Mouse (Mus musculus) midbrain, embryonic 10.5 days (tissue): Measurements from ENCODE around the gene Nedd9. TPM values are rescaled to one million over a fixed set of nuclear protein-coding genes. Genes with fewer than 3 reads are reported as not detected.

Experiments used
- DNase-seq: peaks from one replicate; pipeline ENCODE4 v3.0.0-alpha.2; 2017; ENCODE audit warnings: low spot score
- H3K27ac ChIP-seq: fragments of 300-500 bp; sonication (generic); replicated peaks from 2 replicates; pipeline ENCODE4 v1.5.1; 2016; ENCODE audit warnings: mild to moderate bottlenecking
- H3K27me3 ChIP-seq: fragments of 300-500 bp; sonication (generic); 2 replicates; pipeline ENCODE4 v1.6.1; 2016; ENCODE audit warnings: low read depth, mild to moderate bottlenecking; ENCODE audit not compliant: poor library complexity, severe bottlenecking
- H3K36me3 ChIP-seq: fragments of 300-500 bp; sonication (generic); 2 replicates; pipeline ENCODE4 v1.6.1; 2016; ENCODE audit warnings: mild to moderate bottlenecking, moderate library complexity
- H3K4me1 ChIP-seq: fragments of 300-500 bp; sonication (generic); 2 replicates; pipeline ENCODE4 v1.6.1; 2016
- H3K4me3 ChIP-seq: fragments of 300-500 bp; sonication (generic); 2 replicates; pipeline ENCODE4 v1.5.1; 2016; ENCODE audit warnings: mild to moderate bottlenecking, moderate library complexity
- H3K9me3 ChIP-seq: fragments of 300-500 bp; sonication (generic); replicated peaks from 2 replicates; pipeline ENCODE4 v1.6.1; 2016; ENCODE audit warnings: mild to moderate bottlenecking
- WGBS: fragments of 180-500 bp; shearing (Covaris S2); methylation state at CpG from one replicate; pipeline ENCODE4 v1.1.7; 2016; 5-methylcytosine and 5-hydroxymethylcytosine counted together
- polyA plus RNA-seq: library from polyadenylated mRNA; unstranded; fragments of >200 nt; fragmentation: Nextera tagmentation; extraction: Ambion mirVana; gene quantifications from 2 replicates; pipeline ENCODE4 v1.2.1, GENCODE M21; 2016

Gene Nedd9
- polyA plus RNA-seq, 1 experiment from 2014 or later: 18.9 TPM

DNA sequence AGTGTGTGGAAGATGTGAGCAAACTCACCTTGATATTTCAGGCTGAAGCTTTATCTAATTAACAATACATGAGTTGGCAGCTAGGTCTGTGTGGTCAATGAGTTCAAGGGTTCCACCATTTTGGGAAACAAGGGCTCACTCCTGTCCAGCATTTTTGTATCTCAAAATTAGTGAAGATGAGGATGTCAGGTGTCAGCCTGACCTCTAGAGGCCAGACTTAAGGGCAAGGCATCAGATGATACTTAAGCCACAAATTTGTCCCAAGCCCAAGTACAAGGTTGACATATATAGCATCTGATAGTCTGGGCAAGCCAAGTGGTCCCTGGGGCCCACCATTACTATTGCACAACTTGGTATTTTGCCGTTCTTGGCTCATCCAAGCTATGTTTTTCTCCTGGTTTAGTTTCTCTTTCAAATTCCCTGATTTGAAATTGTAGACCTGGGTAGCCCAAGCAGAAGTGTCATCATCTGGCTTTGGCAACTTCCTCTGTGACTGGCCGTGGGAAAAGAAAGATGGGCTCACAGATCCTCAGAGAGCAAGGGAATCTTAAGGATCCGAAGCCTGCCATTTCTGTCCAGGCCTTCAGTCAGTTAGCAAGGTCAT, 27.4 kb downstream of the Nedd9 start:
- 93% methylated on average over 3 of the region's 3 CpGs for WGBS
- H3K4me3 ChIP-seq: no peak overlapping the region
- H3K4me1 ChIP-seq: peaks cover 18% of the 10 kb centered on the region
- no peak for DNase-seq
- H3K36me3 ChIP-seq: no peaks in the 10 kb centered on the region
- no peak overlapping the region for H3K27ac ChIP-seq
- H3K27me3 ChIP-seq: no peaks in the 10 kb centered on the region
- H3K9me3 ChIP-seq: no peaks in the 10 kb centered on the region

DNA sequence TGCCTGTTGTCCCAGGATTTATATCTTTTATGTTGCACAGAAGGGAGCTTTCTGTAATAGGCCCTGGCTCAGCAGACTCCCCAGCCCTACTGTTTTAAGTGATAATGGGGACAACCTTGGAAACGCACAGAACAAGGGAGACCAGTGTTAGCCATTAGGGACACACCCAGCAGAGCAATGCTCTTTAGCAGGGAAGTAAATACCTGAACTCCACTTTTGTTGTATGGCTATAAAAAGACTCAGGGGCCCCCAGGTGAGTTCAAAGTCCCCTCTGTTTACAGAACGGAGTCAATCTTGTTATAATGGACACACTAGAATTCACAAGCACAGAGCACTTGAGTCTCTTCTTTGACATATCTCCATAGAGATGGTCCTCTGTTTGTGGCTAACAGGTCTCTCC, 28.5 kb downstream of the Nedd9 start:
- Histone ChIP-seq H3K27me3 (no peaks in the 10 kb centered on the region), H3K36me3 (no peaks in the 10 kb centered on the region), H3K4me1 (peaks cover 18% of the 10 kb centered on the region), H3K9me3 (no peaks in the 10 kb centered on the region), H3K27ac (no peak overlapping the region), H3K4me3 (no peak overlapping the region)
- DNase-seq: no peak
- 71% methylated on average over 2 of the region's 2 CpGs for WGBS

DNA sequence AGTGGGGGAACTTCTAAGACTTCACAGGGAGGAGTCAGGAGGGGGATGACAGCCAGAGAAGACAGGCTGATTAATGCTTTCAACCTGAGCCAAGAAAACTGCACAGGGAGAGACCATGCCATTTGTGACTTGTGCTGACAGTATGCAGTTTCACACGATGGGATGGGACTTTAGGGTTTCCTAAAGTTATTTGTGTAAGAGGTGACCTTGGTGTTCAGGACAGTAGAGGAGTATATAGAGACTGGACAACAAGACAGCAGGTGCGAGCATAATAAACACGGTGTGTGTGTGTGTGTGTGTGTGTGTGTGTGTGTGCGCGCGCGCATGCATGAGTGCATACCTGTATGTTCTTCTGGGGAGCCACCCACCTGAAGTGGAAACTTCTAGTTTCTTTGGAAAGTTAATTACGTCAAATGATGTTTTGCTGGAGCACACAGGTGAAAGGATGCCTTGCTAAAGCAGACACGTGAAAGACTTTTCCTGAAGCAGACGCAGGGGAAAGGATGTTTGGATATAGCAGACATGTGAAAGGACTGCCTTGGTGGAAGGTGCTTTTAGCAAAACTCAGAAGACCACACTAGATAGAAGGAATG, 29.3 kb downstream of the Nedd9 start:
- H3K27me3 ChIP-seq: no peaks in the 10 kb centered on the region
- no peaks in the 10 kb centered on the region for H3K36me3 ChIP-seq
- 0 out of 2 replicates have a peak overlapping the region, but pooled peaks have one; percentile 35 for H3K27ac ChIP-seq
- no peak for DNase-seq
- H3K4me3 ChIP-seq: no peak overlapping the region
- 92% methylated on average over 10 of the region's 10 CpGs for WGBS
- H3K4me1 ChIP-seq: peaks cover 18% of the 10 kb centered on the region
- H3K9me3 ChIP-seq: no peaks in the 10 kb centered on the region

DNA sequence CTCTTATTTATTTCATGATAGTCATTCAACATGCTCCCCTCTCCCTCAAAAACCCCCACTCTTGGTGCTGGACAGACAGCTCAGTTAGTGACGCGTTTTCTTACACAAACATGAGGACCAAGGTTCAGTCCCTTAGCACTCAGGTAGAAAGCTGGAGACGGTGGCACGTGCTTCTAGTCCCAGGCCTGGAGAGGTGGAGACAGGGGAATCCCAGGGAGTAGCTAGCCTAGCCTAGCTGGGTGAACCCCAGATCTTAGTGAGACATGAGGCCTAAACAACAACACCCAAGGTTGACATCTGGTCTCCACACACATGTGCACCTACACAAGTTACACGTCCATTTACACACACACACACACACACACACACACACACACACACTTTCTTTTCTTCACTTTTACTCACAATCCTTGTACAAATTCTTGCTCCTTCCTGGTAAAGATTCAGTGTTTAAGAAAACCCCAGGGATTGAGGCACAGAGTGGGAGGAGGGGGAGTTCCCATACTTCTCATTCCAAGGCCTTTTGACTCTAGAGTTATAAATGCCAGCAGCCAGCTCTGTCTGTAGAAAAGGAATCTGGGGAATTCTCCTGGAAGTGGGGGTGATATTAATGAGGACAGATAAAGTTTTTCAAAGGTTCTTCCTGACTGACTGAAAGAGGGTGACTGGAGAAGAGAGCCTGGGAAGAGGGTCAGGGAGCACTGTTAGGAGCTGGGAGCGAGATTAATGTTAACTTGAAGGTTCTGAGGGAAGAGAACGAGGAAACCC, 29.9 kb downstream of the Nedd9 start:
- H3K27ac ChIP-seq: 0 out of 2 replicates have a peak overlapping the region, but pooled peaks have one; percentile 35

DNA sequence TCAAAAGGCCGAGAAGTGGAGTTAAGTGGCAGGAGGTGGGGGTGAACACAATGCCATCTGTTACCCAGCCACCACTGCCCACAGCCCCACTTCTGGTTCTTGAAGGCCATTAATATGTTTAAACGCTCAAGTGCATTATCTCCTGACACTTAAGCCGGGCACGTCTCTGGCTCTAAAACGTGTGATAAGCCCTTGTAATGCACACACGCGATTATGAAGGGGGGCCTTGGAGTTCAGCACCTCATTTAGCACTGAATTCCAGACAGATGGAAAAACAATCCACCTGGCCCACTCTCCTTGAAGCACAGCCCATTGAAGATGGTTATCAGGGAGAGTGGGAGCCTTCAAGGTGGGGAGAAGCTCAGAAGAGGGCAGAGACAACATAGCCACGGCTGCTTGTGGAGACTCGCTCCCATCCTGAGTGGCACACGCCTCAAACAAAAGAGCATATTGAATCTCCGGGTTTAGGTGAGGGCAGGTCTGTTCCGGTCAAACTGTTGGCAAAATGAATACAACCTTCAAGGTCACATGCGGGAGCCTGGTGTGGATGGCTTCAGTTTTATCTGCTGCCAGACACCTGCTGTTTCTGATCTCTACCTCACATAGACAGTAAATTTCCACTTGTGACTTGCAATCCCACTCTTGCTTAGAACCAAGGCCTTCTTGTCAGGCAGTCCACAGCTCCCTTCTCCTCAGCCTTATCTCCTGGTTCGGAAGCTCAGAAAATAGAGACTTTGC, 30.7 kb downstream of the Nedd9 start:
- Histone ChIP-seq H3K4me3 (no peak overlapping the region), H3K27ac (no peak overlapping the region), H3K27me3 (no peaks in the 10 kb centered on the region), H3K9me3 (no peaks in the 10 kb centered on the region), H3K4me1 (peaks cover 18% of the 10 kb centered on the region), H3K36me3 (no peaks in the 10 kb centered on the region)
- 84% methylated on average over 14 of the region's 14 CpGs for WGBS
- DNase-seq: no peak

More for the DNA sequence above, 29.9 kb downstream of the Nedd9 start:
- H3K4me1 ChIP-seq: peaks cover 18% of the 10 kb centered on the region
- H3K9me3 ChIP-seq: no peaks in the 10 kb centered on the region
- DNase-seq: no peak
- H3K36me3 ChIP-seq: no peaks in the 10 kb centered on the region
- H3K4me3 ChIP-seq: no peak overlapping the region
- no peaks in the 10 kb centered on the region for H3K27me3 ChIP-seq
- WGBS: 66% methylated on average over 7 of the region's 7 CpGs

DNA sequence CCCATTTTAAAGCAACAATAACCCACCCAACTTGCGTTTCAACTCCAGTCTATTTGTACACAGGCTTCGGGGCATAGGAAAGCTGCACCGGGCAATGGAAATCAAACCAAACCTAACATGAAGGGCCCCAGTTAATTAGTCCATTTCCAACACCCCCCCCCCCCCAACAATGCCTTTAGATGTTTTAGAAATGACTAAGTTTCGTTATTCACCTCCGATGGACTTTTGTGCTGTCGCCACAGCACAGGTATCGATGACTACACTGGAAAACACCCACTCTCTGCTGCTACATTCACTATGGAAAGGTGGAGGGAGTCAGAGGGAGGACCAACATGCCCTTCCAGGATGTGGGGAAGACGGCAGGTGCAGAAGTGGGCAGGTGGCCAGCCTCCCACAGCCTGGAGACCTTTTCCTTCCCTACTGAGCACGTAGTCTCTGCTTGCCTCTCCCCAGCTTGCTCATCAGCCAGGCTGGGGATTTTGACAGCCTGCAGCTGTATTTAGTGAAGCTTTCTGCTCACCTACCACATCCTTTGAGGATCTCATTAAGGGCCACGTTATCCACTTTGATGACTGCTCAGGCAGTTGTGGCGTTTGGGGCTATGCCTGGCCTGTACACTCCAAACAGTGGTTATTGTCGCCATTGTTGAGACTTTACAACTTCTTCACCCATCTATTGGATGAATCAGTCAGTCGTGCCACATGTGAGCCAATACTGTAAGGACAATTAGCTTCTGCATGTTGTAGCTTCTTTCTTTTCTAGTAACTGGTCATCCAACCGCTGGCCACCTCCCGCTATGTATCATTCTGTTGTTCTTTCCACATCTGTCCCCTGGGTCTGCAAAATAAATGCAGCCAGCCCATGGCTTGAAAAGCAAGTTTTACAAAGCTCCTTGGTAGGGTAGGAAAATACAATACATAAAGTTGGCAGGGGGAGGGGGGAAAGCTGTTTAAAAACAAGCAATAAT, 33.7 kb downstream of the Nedd9 start:
- Histone ChIP-seq H3K27me3 (no peaks in the 10 kb centered on the region), H3K9me3 (no peaks in the 10 kb centered on the region), H3K4me3 (no peak overlapping the region), H3K4me1 (peaks cover 26% of the 10 kb centered on the region), H3K27ac (no peak overlapping the region), H3K36me3 (no peaks in the 10 kb centered on the region)
- WGBS: 90% methylated on average over 15 of the region's 15 CpGs
- no peak for DNase-seq

DNA sequence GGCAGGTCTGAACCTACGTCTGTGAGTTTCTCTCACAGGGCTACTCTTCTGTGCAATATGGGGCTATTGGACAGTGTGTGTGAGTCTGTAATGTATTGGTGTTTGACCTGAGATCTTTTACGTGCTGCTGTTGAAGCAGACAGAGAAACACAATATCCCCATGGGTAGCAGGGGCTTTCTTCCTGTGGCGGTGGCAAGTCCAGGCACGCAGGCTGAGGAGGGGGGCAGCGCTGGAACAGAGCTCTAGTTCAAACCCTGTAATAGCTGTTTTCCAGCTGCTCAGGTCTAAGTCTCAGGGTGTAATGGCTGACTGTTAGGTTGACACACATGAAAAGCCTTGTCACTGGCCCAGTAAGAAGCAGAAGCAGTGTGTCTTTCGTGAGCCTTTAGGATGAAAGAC, 36.3 kb downstream of the Nedd9 start:
- Histone ChIP-seq H3K4me3 (no peak overlapping the region), H3K36me3 (no peaks in the 10 kb centered on the region), H3K4me1 (peaks cover 11% of the 10 kb centered on the region), H3K9me3 (no peaks in the 10 kb centered on the region), H3K27me3 (no peaks in the 10 kb centered on the region), H3K27ac (no peak overlapping the region)
- WGBS: 84% methylated on average over 6 of the region's 6 CpGs
- DNase-seq: no peak

DNA sequence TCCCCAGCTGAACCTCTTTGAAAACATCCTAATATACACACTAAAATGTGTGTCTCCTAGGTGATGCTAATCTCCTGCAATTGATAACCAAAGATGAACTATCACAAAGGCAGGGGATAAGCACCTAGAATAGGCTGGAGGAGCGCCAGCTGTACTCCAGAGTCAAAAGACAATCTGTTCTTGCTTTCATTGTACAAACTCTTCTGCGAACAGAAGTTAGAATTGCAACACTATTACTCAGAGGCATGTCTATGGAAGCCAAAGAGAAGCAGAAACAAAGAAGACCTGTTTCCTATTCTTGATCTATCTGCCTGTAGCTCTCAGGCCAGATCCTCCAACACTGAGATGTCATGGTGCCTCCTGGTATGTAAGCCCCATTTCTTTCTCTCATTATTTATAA, 38.0 kb downstream of the Nedd9 start:
- DNase-seq: no peak
- 78% methylated on average over 2 of the region's 2 CpGs for WGBS
- Histone ChIP-seq H3K4me3 (no peak overlapping the region), H3K9me3 (no peaks in the 10 kb centered on the region), H3K27me3 (no peaks in the 10 kb centered on the region), H3K27ac (no peak overlapping the region), H3K36me3 (no peaks in the 10 kb centered on the region), H3K4me1 (peaks cover 11% of the 10 kb centered on the region)

DNA sequence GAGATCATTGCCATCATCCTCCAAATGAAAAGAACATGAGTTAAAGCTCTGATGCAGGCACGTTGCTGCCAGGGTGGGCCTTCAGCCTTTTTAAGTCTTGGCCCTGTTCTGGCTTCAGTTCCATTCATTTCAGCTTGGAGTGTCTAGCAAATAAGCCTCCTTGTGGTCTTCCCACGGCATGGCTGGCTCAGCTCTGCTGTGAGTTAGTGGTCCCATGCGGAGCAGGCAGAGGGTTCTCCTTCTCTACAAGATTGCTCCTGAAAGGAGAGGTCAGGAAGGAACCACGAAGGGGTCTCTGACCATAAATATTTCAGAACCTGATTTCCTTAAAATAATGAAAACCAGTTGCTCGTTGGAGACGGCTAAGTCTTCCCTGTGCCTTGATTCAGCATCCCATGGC, 40.0 kb downstream of the Nedd9 start:
- H3K4me3 ChIP-seq: no peak overlapping the region
- no peaks in the 10 kb centered on the region for H3K27me3 ChIP-seq
- H3K4me1 ChIP-seq: peaks cover 18% of the 10 kb centered on the region
- no peak for DNase-seq
- H3K27ac ChIP-seq: no peak overlapping the region
- no peaks in the 10 kb centered on the region for H3K9me3 ChIP-seq
- H3K36me3 ChIP-seq: no peaks in the 10 kb centered on the region
- 71% methylated on average over 6 of the region's 6 CpGs for WGBS

DNA sequence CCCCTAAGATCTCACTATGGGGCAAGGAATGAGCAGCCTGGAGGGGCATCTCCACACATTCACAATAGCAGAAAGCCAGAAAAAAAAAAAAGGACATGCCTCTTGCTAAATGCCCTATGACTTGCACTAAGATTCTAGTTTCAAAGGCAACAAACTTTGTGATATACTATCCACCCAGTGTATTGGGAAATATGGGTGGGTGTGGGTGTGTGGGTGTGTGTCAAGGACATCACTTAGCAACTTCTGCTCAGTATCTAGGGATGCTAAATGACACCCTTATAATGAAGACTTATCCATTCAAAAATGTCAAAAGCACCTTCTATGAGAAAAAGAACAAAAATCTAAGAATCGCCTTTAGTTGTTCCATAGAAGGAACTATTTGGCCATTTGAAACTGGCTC, 40.6 kb downstream of the Nedd9 start:
- H3K36me3 ChIP-seq: no peaks in the 10 kb centered on the region
- no peaks in the 10 kb centered on the region for H3K9me3 ChIP-seq
- H3K4me3 ChIP-seq: no peak overlapping the region
- H3K27me3 ChIP-seq: no peaks in the 10 kb centered on the region
- H3K27ac ChIP-seq: no peak overlapping the region
- WGBS: 97% methylated on average over 1 of the region's 1 CpGs
- no peak for DNase-seq
- peaks cover 22% of the 10 kb centered on the region for H3K4me1 ChIP-seq

DNA sequence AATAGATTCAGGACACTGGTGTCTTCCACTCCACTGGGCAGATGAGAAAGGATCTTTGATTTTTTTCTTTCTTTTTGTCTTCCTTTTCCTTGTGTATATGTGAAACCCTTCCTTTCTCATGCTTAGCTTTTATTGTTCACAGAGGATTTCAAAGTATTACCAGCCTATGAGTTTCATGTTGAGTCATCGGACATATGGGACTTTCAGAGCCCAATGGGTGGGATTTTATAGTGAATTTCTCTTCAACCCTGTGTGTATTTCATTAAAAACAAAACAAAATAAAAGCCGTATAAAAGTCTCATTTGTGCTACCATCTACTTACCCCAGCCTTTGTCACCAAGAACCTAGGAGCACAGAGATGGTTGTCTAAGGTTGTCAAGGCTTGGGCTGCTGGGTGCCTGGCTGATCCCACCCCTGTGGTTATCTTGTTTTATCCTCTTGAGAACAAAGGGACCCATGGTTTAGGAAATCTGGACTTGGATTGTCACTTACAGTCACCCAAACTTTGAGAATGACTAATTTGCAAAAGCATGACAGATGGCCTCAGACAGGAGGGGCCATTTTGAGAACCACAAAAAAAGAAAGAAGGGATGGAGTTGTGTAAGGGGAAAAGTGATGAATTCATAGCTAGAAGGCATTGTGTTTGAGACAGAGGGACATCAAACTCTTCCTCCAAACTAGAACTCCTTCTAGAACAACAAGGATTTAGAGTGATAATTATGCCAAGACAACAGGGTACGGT, 41.9 kb downstream of the Nedd9 start:
- no peak overlapping the region for H3K4me3 ChIP-seq
- H3K4me1 ChIP-seq: peaks cover 22% of the 10 kb centered on the region
- H3K36me3 ChIP-seq: no peaks in the 10 kb centered on the region
- WGBS: 94% methylated on average over 3 of the region's 3 CpGs
- H3K9me3 ChIP-seq: no peaks in the 10 kb centered on the region
- no peak overlapping the region for H3K27ac ChIP-seq
- H3K27me3 ChIP-seq: no peaks in the 10 kb centered on the region
- DNase-seq: no peak
